Comparison of ENCODE assay signal across 13 mouse cellular contexts in the genomic region with DNA sequence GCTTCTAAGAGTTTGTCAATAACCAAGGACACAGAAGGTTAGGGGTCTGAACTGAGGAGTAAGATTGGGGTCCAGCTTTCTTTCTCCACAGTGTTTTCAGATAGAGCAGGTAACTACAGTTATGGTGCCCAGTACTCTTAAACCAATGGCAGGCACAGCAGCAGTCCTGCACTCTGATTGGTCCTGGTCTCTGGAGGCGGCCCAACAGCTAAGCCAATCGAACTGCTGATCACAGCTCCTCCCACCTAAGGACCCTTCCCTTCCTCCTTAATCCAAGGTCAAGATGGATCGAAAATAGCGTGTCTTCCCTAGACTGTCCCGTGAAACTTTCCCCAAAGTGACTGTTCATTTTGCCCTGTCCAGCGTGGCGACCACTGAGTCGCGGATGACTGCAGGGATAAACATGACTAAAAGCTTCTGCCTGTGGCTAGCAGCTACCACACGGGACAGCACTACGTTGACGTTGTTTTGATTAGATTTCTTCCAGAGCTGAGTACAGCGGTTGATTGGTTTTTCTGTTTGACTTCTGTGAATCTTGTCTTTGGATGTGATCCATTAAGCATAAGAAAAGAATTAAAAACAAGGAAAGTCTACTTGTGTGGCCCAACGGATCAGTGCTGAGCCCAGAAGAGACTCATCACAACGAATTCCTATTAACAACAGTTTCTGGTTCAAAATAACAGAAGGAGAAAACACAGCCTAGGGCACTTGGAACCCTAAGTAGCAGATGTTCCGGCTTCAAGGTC. TPM values are rescaled to one million over a fixed set of nuclear protein-coding genes. Genes with fewer than 3 reads are reported as not detected.
A peak's percentile ranks its signal among the peaks of the same experiment; 100 is the strongest.
DNase-seq lines count a peak whose midpoint lies in the region; ATAC-seq and TF ChIP-seq lines count a peak whose summit lies in the region.
"Had no signal": no experiment of that assay in that cellular context is flagged by ENCODE, and none has a peak within 500 bp of the region (broad histone marks: within the 10 kb centered on the region; RNA-seq: fewer than 3 reads in every experiment).

No protein-coding gene starts in this region.

- no peaks in the 10 kb centered on the region for H3K27me3 ChIP-seq in heart, embryonic 13.5 days (replicated peaks)
- no peaks in the 10 kb centered on the region for H3K27me3 ChIP-seq in neural tube, embryonic 15.5 days (replicated peaks)
- H3K27me3 ChIP-seq in intestine, postnatal 0 days (replicated peaks; ENCODE audit: control insufficient read depth, insufficient read depth, low read length) = no peaks in the 10 kb centered on the region
- H3K27me3 ChIP-seq in forebrain, embryonic 16.5 days (replicated peaks; ENCODE audit: control insufficient read depth, insufficient read depth, low read length) = no peaks in the 10 kb centered on the region
- H3K27me3 ChIP-seq: forebrain, embryonic 12.5 days had no signal

- no peaks in the 10 kb centered on the region for H3K36me3 ChIP-seq in heart, embryonic 13.5 days
- H3K36me3 ChIP-seq in neural tube, embryonic 15.5 days = no peaks in the 10 kb centered on the region
- no peaks in the 10 kb centered on the region for H3K36me3 ChIP-seq in intestine, postnatal 0 days (ENCODE audit: control insufficient read depth, insufficient read depth)
- no peaks in the 10 kb centered on the region for H3K36me3 ChIP-seq in forebrain, embryonic 16.5 days (ENCODE audit: control insufficient read depth, insufficient read depth)
- H3K36me3 ChIP-seq: forebrain, embryonic 12.5 days had no signal

- ATAC-seq in heart, embryonic 13.5 days (ENCODE audit: extremely low read depth, insufficient number of reproducible peaks, low FRiP score, low TSS enrichment) = no peak
- no peak for ATAC-seq in neural tube, embryonic 15.5 days (ENCODE audit: low FRiP score)
- ATAC-seq in intestine, postnatal 0 days = no peak
- ATAC-seq in forebrain, embryonic 16.5 days = no peak

- H3K9me3 ChIP-seq in heart, embryonic 13.5 days = no peaks in the 10 kb centered on the region
- H3K9me3 ChIP-seq in neural tube, embryonic 15.5 days (replicated peaks) = no peaks in the 10 kb centered on the region
- H3K9me3 ChIP-seq in intestine, postnatal 0 days (ENCODE audit: control insufficient read depth) = no peaks in the 10 kb centered on the region
- H3K9me3 ChIP-seq in forebrain, embryonic 16.5 days (ENCODE audit: control insufficient read depth, low read length) = no peaks in the 10 kb centered on the region
- H3K9me3 ChIP-seq: forebrain, embryonic 12.5 days had no signal

- TF ChIP-seq CTCF in intestine, postnatal 0 days (IDR thresholded peaks at IDR 0.05; ENCODE audit: low read depth) = no peak

- 0 out of 2 replicates have a peak overlapping the region, but pooled peaks have one; percentile 14 for H3K9ac ChIP-seq in heart, embryonic 13.5 days
- H3K9ac ChIP-seq in neural tube, embryonic 15.5 days (replicated peaks) = no peak overlapping the region
- no peak overlapping the region for H3K9ac ChIP-seq in intestine, postnatal 0 days (ENCODE audit: low read depth, low read length)
- no peak overlapping the region for H3K9ac ChIP-seq in forebrain, embryonic 16.5 days (replicated peaks; ENCODE audit: low read depth, low read length)
- H3K9ac ChIP-seq: forebrain, embryonic 12.5 days had no signal

- no peak overlapping the region for H3K4me3 ChIP-seq in heart, embryonic 13.5 days
- no peak overlapping the region for H3K4me3 ChIP-seq in neural tube, embryonic 15.5 days (replicated peaks)
- H3K4me3 ChIP-seq in intestine, postnatal 0 days (ENCODE audit: low read depth, low read length) = no peak overlapping the region
- no peak overlapping the region for H3K4me3 ChIP-seq in forebrain, embryonic 16.5 days (replicated peaks; ENCODE audit: low read length)
- H3K4me3 ChIP-seq: forebrain, embryonic 12.5 days had no signal

- peak overlapping the region; percentile 38; the same call in 1 of the 2 replicates for H3K27ac ChIP-seq in heart, embryonic 13.5 days (replicated peaks)
- H3K27ac ChIP-seq in neural tube, embryonic 15.5 days (replicated peaks) = 0 out of 2 replicates have a peak overlapping the region, but pooled peaks have one; percentile 37
- H3K27ac ChIP-seq in intestine, postnatal 0 days (ENCODE audit: low read depth, low read length) = peak overlapping the region; percentile 74
- no peak overlapping the region for H3K27ac ChIP-seq in forebrain, embryonic 16.5 days (ENCODE audit: low read length)
- H3K27ac ChIP-seq: forebrain, embryonic 12.5 days had no signal

- 85% methylated on average over 16 of the region's 16 CpGs for WGBS in heart, embryonic 13.5 days
- WGBS in neural tube, embryonic 15.5 days = 90% methylated on average over 16 of the region's 16 CpGs
- 72% methylated on average over 16 of the region's 16 CpGs for WGBS in intestine, postnatal 0 days
- WGBS in forebrain, embryonic 16.5 days = 88% methylated on average over 16 of the region's 16 CpGs

- no peak overlapping the region for H3K4me2 ChIP-seq in heart, embryonic 13.5 days
- H3K4me2 ChIP-seq in neural tube, embryonic 15.5 days = no peak overlapping the region
- H3K4me2 ChIP-seq in intestine, postnatal 0 days (replicated peaks; ENCODE audit: low read depth) = no peak overlapping the region; the same call in 1 of the 2 replicates
- no peak overlapping the region for H3K4me2 ChIP-seq in forebrain, embryonic 16.5 days (ENCODE audit: low read length)
- H3K4me2 ChIP-seq: forebrain, embryonic 12.5 days had no signal

- DNase-seq in heart, postnatal 4 days = no peak
- no peak for DNase-seq in neural tube, embryonic 10.5 days (ENCODE audit: extremely low spot score, low spot score)
- DNase-seq in right cerebral cortex, postnatal 10 days (ENCODE audit: low spot score in 2 of 2) = no peak
- DNase-seq in layer of hippocampus, adult 9-10 months (ENCODE audit: low spot score) = no peak
- DNase-seq: adrenal gland, postnatal 10 days; gastrocnemius, postnatal 14 days; heart, postnatal 36 days; kidney, adult 11 months had no signal

- peaks cover 14% of the 10 kb centered on the region for H3K4me1 ChIP-seq in heart, embryonic 13.5 days
- no peaks in the 10 kb centered on the region for H3K4me1 ChIP-seq in neural tube, embryonic 15.5 days
- peaks cover 14% of the 10 kb centered on the region; the same call in 1 of the 2 replicates for H3K4me1 ChIP-seq in intestine, postnatal 0 days (replicated peaks; ENCODE audit: control insufficient read depth, insufficient read depth, low read length)
- H3K4me1 ChIP-seq in forebrain, embryonic 16.5 days (replicated peaks; ENCODE audit: control insufficient read depth, insufficient read depth, low read length) = no peaks in the 10 kb centered on the region
- H3K4me1 ChIP-seq: forebrain, embryonic 12.5 days had no signal

RNA-seq across cellular contexts. Expression of a gene that starts 18.1 kb away (rescaled TPM):
- 142 and 151 TPM in 2 replicates for polyA plus RNA-seq in heart, embryonic 13.5 days (2015; fragmentation: Nextera tagmentation; extraction: Ambion mirVana)
- total RNA-seq in heart, postnatal 4 days (2021) = 100 to 1,000 TPM; 156 to 158 TPM
- polyA plus RNA-seq in neural tube, embryonic 15.5 days (2015; fragmentation: Nextera tagmentation; extraction: Ambion mirVana) = 117 and 118 TPM in 2 replicates
- polyA plus RNA-seq in intestine, postnatal 0 days (2015; fragmentation: Nextera tagmentation; extraction: Ambion mirVana) = 333 and 357 TPM in 2 replicates
- polyA plus RNA-seq in forebrain, embryonic 16.5 days (2015; fragmentation: Nextera tagmentation; extraction: Ambion mirVana) = 132 and 140 TPM in 2 replicates
